Comparison of ENCODE assay signal across 8 mouse cellular contexts in the genomic region with DNA sequence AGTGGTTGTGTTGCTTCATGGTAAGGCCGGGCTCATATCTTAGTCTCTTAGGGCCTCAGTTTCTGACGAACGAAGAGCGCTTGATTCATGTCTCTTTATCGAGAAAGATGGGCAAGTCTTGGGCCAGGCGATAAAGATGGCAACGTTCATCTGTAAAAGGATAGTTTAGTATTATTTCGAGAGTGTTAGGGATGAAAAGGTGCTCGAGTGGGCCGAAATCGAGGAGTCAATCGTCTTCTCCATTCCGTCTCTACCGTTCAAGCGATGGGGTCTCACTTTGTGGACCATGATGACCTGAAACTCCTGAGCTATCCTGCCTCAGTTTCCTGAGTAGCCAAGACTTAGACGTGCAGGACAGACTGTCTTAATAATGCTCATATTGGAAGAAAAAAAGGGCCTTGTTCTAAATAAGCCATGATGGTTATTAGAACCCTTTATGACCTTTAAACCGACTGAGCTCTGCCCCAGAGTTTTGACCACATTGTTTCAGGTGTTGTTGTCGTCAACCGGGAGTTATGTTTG. TPM values are rescaled to one million over a fixed set of nuclear protein-coding genes. Genes with fewer than 3 reads are reported as not detected.
DNase-seq lines count a peak whose midpoint lies in the region; ATAC-seq and TF ChIP-seq lines count a peak whose summit lies in the region.

No protein-coding gene starts in this region.

- no peaks in the 10 kb centered on the region for H3K27me3 ChIP-seq in heart, embryonic 12.5 days (replicated peaks)
- no peaks in the 10 kb centered on the region for H3K27me3 ChIP-seq in E14TG2a.4 (ENCODE audit: insufficient read depth, low read length)
- no peaks in the 10 kb centered on the region for H3K27me3 ChIP-seq in forebrain, embryonic 13.5 days
- H3K27me3 ChIP-seq in liver, embryonic 15.5 days = no peaks in the 10 kb centered on the region

- H3K4me1 ChIP-seq in heart, embryonic 12.5 days (replicated peaks) = peaks cover 19% of the 10 kb centered on the region
- H3K4me1 ChIP-seq in E14TG2a.4 (replicated peaks; ENCODE audit: low read depth, low read length) = peaks cover 20% of the 10 kb centered on the region
- H3K4me1 ChIP-seq in forebrain, embryonic 13.5 days = peaks cover 25% of the 10 kb centered on the region
- peaks cover 37% of the 10 kb centered on the region for H3K4me1 ChIP-seq in liver, embryonic 15.5 days (replicated peaks)

- WGBS in heart, embryonic 12.5 days = 3% methylated on average over 19 of the region's 19 CpGs
- WGBS in forebrain, embryonic 13.5 days = 6% methylated on average over 19 of the region's 19 CpGs
- 2% methylated on average over 19 of the region's 19 CpGs for WGBS in liver, embryonic 15.5 days (ENCODE audit: insufficient replicate concordance)

- ATAC-seq in heart, embryonic 12.5 days (ENCODE audit: insufficient number of reproducible peaks, low FRiP score) = no peak
- no peak for ATAC-seq in forebrain, embryonic 13.5 days
- no peak for ATAC-seq in liver, embryonic 15.5 days (ENCODE audit: insufficient read depth)
- no peak for ATAC-seq in frontal cortex, adult (ENCODE audit: low TSS enrichment)

- peak overlapping the region; percentile 96 for H3K9ac ChIP-seq in heart, embryonic 12.5 days
- peak overlapping the region; percentile 96 for H3K9ac ChIP-seq in forebrain, embryonic 13.5 days
- peak overlapping the region; percentile 88 for H3K9ac ChIP-seq in liver, embryonic 15.5 days

- peak overlapping the region; percentile 77 for H3K27ac ChIP-seq in heart, embryonic 12.5 days (ENCODE audit: poor library complexity, severe bottlenecking)
- no peak overlapping the region for H3K27ac ChIP-seq in forebrain, embryonic 13.5 days
- H3K27ac ChIP-seq in liver, embryonic 15.5 days (replicated peaks) = peak overlapping the region; percentile 80

- H3K4me2 ChIP-seq in heart, embryonic 12.5 days = peak overlapping the region; percentile 79
- peak overlapping the region; percentile 84 for H3K4me2 ChIP-seq in forebrain, embryonic 13.5 days
- H3K4me2 ChIP-seq in liver, embryonic 15.5 days = peak overlapping the region; percentile 94

- peak overlapping the region; percentile 89 for H3K4me3 ChIP-seq in heart, embryonic 12.5 days
- H3K4me3 ChIP-seq in E14TG2a.4 (replicated peaks; ENCODE audit: low read length) = peak overlapping the region; percentile 96
- H3K4me3 ChIP-seq in forebrain, embryonic 13.5 days = peak overlapping the region; percentile 93
- H3K4me3 ChIP-seq in liver, embryonic 15.5 days (replicated peaks) = peak overlapping the region; percentile 85

- TF ChIP-seq CTCF in E14TG2a.4 (conservative IDR thresholded peaks at IDR 0.05; ENCODE audit: low read length) = no peak

- no peaks in the 10 kb centered on the region for H3K9me3 ChIP-seq in heart, embryonic 12.5 days (replicated peaks)
- no peaks in the 10 kb centered on the region for H3K9me3 ChIP-seq in E14TG2a.4 (ENCODE audit: low read length)
- H3K9me3 ChIP-seq in forebrain, embryonic 13.5 days (replicated peaks) = no peaks in the 10 kb centered on the region
- no peaks in the 10 kb centered on the region for H3K9me3 ChIP-seq in liver, embryonic 15.5 days (replicated peaks)

- no peak for DNase-seq in heart, adult 11 months
- DNase-seq in right cerebral cortex, postnatal 10 days (ENCODE audit: low spot score in 2 of 2) = no peak
- no peak for DNase-seq in right cerebral cortex, postnatal 4 days

- no peaks in the 10 kb centered on the region for H3K36me3 ChIP-seq in heart, embryonic 12.5 days
- no peaks in the 10 kb centered on the region for H3K36me3 ChIP-seq in E14TG2a.4 (ENCODE audit: insufficient read depth, low read length)
- H3K36me3 ChIP-seq in forebrain, embryonic 13.5 days (ENCODE audit: poor library complexity, severe bottlenecking) = no peaks in the 10 kb centered on the region
- H3K36me3 ChIP-seq in liver, embryonic 15.5 days (replicated peaks) = no peaks in the 10 kb centered on the region

RNA-seq across cellular contexts. Expression of gene Rabep1, which starts 0.9 kb away (rescaled TPM):
- 33.3 and 35.1 TPM in 2 replicates for polyA plus RNA-seq in heart, embryonic 12.5 days (2016; fragmentation: Nextera tagmentation; extraction: Ambion mirVana)
- polyA plus RNA-seq in forebrain, embryonic 13.5 days (2015; fragmentation: Nextera tagmentation; extraction: Ambion mirVana) = 66.6 and 69.6 TPM in 2 replicates
- polyA plus RNA-seq in liver, embryonic 15.5 days (2015; fragmentation: Nextera tagmentation; extraction: Ambion mirVana) = 13.0 and 13.1 TPM in 2 replicates

RNA-seq across cellular contexts. Expression of gene Scimp, which starts 33.1 kb away (rescaled TPM):
- polyA plus RNA-seq in heart, embryonic 12.5 days (2016; fragmentation: Nextera tagmentation; extraction: Ambion mirVana) = not detected in 2 replicates
- polyA plus RNA-seq in forebrain, embryonic 13.5 days (2015; fragmentation: Nextera tagmentation; extraction: Ambion mirVana) = not detected in 2 replicates
- 0.47 and 0.77 TPM in 2 replicates for polyA plus RNA-seq in liver, embryonic 15.5 days (2015; fragmentation: Nextera tagmentation; extraction: Ambion mirVana)
